Mouse (Mus musculus) small intestine, adult 2 months (tissue): ENCODE results near the gene Zxdc.

Experiments used
- CTCF ChIP-seq: fragments of 200-500 bp; IDR thresholded peaks from 2 replicates; pipeline ENCODE4 v1.5.1; 2012; ENCODE audit warnings: low read depth, mild to moderate bottlenecking, control low read depth, inconsistent platforms, low read length, moderate library complexity, mixed read lengths; ENCODE audit not compliant: insufficient replicate concordance, insufficient read length; ENCODE audit errors: extremely low read depth
- POLR2A ChIP-seq: fragments of 200-500 bp; IDR thresholded peaks from 2 replicates; pipeline ENCODE4 v1.6.1; 2012; ENCODE audit warnings: low read depth, mild to moderate bottlenecking, control low read depth, inconsistent platforms, low read length, moderate library complexity

DNA sequence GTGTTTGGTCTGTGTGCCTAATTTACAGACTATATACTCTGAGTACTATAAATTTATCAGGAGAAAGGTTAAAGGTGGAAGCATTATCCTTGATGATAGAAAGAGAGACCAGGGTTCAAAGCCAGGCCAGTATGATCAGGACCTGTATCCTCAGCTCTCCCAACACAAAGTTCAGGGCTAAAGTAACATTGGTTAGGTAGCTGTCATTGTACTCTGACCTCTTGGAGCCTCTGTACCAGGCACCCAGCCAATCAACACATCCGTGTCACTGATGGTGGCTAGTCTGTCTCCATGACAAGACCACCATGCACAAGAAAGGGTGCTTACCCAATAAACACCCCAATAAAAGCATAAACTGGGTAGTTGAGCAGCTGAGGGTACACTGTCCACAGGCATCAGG is 41.7 kb downstream of the Zxdc start:
- TF ChIP-seq CTCF (no peak), POLR2A (no peak)
